Comparison of ENCODE assay signal across 1 mouse cellular context in genomic region chr11:61650470-61651265, GRCm38 (mm10).
TF ChIP-seq lines count a peak whose summit lies in the region.

No protein-coding gene starts in this region.

TF ChIP-seq in CH12.LX, 34 proteins besides CTCF, POLR2A, EP300 and RAD21 (continued from another document):
- TF ChIP-seq ZC3H11A (IDR thresholded peaks at IDR 0.05; ENCODE audit: low read depth, low read length) (no peak), MAX (IDR thresholded peaks at IDR 0.05; ENCODE audit: low read length) (0 out of 2 replicates have a peak, but pooled peaks have one; percentile 10), CHD2 (IDR thresholded peaks at IDR 0.05; ENCODE audit: low read length) (peak; percentile 94), USF1 (IDR thresholded peaks at IDR 0.05; ENCODE audit: low read depth, low read length) (no peak), E2F4 (IDR thresholded peaks at IDR 0.05; ENCODE audit: insufficient replicate concordance, low read depth, low read length) (no peak), KAT2A (IDR thresholded peaks at IDR 0.05; ENCODE audit: insufficient replicate concordance, low read length) (no peak), POLR2AphosphoS2 (IDR thresholded peaks at IDR 0.05; ENCODE audit: low read depth, low read length) (no peak), SMC3 (IDR thresholded peaks at IDR 0.05; ENCODE audit: low read depth, low read length) (no peak)
